Mouse (Mus musculus) large intestine, adult 2 months (tissue): ENCODE results near the gene Magel2. TPM values are rescaled to one million over a fixed set of nuclear protein-coding genes. Genes with fewer than 3 reads are reported as not detected.

Experiments
- DNase-seq: peaks from one replicate; pipeline ENCODE4 v3.0.0-alpha.2; 2012; ENCODE audit warnings: low read depth, low spot score
- WGBS: fragments of 180-500 bp; shearing (Covaris S2); methylation state at CpG from one replicate; pipeline ENCODE4 v1.1.7; 2018; 5-methylcytosine and 5-hydroxymethylcytosine counted together
- polyA plus RNA-seq: library from polyadenylated mRNA; depleted of rRNA; stranded (reverse); fragments of >200 nt; gene quantifications from 2 replicates; pipeline ENCODE4 v1.2.3, GENCODE M21; 2012; rRNA removed

Gene Magel2
- polyA plus RNA-seq, 1 experiment: not detected

GRCm38 (mm10) chr7:62419493-62420360 is 42.9 kb downstream of the Magel2 start, which contains the start of gene Mkrn3:
TSS of gene Mkrn3 (minus strand) at chr7:62420139.
- DNase-seq: peak; percentile 25
- WGBS: 25% methylated on average over 49 of the region's 49 CpGs

- DNase-seq: no peak
- 74% methylated on average over 6 of the region's 6 CpGs for WGBS
Observed at GRCm38 (mm10) chr7:62420566-62420965, 43.8 kb downstream of the Magel2 start.

GRCm38 (mm10) chr7:62423210-62423609 is 46.4 kb downstream of the Magel2 start:
- no peak for DNase-seq
- 52% methylated on average over 4 of the region's 4 CpGs for WGBS

GRCm38 (mm10) chr7:62428337-62428736 is 51.5 kb downstream of the Magel2 start:
- WGBS: 23% methylated on average over 8 of the region's 8 CpGs
- no peak for DNase-seq

Other genes starting within 250 kb of the Magel2 start
- 3.3 TPM in 2 replicates for gene Ndn, start 30.4 kb upstream of the Magel2 start, polyA plus RNA-seq
- 0.25 and 0.30 TPM in 2 replicates for gene Mkrn3, start 43.1 kb downstream of the Magel2 start, polyA plus RNA-seq
- 0.12 and 0.22 TPM in 2 replicates for gene Peg12, start 87.5 kb downstream of the Magel2 start, polyA plus RNA-seq